Mouse (Mus musculus): ENCODE data around the gene Ttc16.

Ttc16 gene

DNA sequence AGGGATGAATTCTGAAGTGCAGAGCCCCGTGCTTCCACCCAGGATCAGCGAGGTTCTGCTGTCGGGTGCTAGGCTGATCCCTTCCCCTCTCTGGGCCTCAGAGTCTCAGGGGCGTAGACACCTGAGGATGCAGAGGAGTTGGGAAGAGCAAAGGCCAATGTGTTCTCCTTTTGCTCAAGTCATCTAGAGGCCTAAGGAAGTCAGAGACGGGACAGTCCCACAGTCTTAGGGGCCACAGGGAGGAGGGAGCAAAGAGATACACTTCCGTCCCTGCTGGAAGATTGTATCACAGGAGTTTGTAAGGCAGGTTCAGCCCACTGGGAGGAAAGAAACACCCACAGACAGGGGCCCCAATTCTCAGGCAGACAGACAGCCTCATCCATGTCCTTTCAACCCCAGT is 53.4 kb downstream of the Ttc16 start:
- no peak for ATAC-seq (ENCODE audit: insufficient number of reproducible peaks, low FRiP score, low TSS enrichment)

DNA sequence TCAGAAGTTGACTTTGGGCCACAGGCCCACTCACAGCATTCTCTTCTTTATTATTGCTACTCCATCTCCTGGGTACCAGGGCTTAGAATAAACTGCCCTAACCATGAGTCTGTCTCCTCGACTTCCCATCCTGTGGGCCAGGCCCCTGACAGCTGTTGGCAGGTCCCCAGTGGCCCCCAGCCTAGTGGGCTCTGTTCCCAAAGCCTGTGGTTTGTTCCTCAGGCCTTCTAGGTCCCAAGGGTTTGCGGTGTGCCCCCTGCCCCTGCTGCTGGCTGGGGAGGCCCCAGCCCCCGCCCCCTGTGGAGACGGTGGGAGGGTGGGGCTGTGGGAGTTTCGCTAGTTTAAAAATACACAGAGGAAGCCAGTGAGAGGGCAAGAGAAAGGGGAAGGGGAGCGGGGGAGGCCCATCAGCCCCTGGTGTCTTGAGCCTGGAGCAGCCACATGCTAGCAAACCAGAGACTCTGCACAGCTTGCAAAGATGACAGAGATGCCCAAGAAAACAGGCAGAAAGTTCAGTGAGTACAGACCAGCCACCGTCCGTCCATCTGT is 54.7 kb downstream of the Ttc16 start, which contains the start of gene Sh2d3c:
Gene Sh2d3c, plus strand, starts transcription at position 375 of the 549 bp plus-strand sequence.
- no peak for ATAC-seq (ENCODE audit: insufficient number of reproducible peaks, low FRiP score, low TSS enrichment)

DNA sequence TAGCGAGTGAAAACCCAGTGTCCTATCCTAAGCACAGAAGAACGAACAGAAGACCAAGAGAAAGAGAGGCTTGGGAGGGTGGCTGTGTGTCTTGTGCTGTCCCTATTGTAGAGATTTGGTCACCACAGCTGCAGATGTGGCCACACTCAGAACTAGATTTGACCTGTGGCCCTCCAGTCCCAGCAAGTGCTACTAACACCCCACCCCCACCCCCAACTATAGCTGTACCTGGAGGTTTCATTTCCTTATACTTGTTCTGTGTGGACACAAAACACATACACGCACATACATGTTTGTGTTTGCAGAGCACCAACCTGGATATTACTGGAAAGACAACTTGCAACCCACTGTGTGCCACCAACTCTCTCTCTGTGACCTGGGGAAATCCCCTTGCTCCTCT is 55.4 kb downstream of the Ttc16 start:
- ATAC-seq (ENCODE audit: insufficient number of reproducible peaks, low FRiP score, low TSS enrichment), result no peak

- no peak for ATAC-seq (ENCODE audit: insufficient number of reproducible peaks, low FRiP score, low TSS enrichment)
Measured at GRCm38 (mm10) chr2:32718761-32719160, 56.7 kb downstream of the Ttc16 start.

- ATAC-seq (ENCODE audit: insufficient number of reproducible peaks, low FRiP score, low TSS enrichment), result no peak
Measured at GRCm38 (mm10) chr2:32714987-32715425, 60.4 kb downstream of the Ttc16 start.

GRCm38 (mm10) chr2:32714117-32714986 is 61.1 kb downstream of the Ttc16 start:
- no peak for ATAC-seq (ENCODE audit: insufficient number of reproducible peaks, low FRiP score, low TSS enrichment)

DNA sequence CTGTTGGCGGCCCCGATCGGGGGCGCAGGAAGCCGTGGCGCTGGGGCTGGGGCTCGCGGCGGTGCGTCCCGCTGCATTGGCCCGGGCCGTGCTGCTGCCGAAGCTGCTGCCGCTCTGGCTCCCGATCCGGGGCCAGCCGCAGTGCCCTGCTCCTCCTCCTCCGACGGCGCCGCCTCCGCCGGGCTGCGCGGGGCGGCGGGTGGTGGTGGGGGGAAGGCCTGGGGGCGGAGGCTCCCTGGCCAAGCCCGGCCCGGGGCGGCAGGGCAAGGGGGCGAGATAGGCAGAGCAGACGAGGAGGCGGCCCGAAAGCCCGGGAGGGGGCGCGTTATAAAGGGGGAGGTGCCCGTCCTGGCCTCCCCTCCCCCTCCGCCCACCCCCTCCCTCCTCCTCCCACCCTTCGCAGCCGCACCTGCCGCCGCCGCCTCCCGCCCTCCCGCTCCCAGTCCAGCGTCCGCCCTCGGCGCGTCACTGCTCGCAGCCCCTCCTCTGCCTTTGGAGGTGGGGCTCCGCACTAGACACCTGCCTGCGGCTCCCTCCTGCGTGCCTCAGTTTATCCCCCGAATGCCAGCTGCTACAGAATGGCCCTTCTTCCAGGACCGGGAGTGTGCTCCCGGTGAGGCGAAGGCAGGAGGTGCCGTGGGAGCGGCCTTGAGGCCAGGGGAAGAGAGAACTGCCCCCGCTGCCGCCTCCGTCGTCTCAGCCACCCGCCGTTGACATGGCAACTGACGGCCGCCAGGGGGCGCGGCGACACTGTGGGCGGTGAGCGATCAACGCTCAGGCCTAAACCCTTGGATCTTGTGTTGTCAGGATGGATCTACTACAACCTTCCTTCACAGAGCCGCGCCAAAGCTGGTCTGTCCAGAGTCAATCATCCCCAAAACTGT is 62.3 kb downstream of the Ttc16 start, which contains the start of gene Cdk9:
Gene Cdk9, minus strand, starts transcription at position 143 of the 884 bp plus-strand sequence.
- ATAC-seq (ENCODE audit: insufficient number of reproducible peaks, low FRiP score, low TSS enrichment), result peak; percentile 72

GRCm38 (mm10) chr2:32712586-32712933 is 62.9 kb downstream of the Ttc16 start:
- peak; percentile 79 for ATAC-seq (ENCODE audit: insufficient number of reproducible peaks, low FRiP score, low TSS enrichment)

DNA sequence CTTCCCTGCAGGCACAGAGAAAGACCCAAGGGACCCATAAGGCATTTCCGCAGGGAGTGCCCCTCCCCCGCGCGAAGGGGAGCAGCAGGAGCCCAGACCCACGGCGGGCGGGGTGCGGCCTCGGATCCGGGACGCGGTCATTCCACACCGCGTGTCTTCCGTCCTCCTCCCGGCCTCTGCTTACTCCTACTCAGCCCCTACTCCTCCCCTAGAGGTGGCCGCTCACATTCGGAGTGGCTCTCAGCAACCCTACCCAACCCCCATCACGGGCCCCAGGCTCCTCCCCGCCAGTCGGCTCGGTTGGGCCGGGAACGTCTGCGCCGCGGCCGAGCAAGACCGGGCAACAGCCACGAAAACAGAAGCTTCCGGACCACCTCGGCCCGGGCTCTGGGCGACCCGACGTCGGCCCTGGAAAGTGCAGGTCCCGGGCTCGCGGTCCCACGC is 63.3 kb downstream of the Ttc16 start:
- 0 out of 2 replicates have a peak, but pooled peaks have one; percentile 11 for ATAC-seq (ENCODE audit: insufficient number of reproducible peaks, low FRiP score, low TSS enrichment)

DNA sequence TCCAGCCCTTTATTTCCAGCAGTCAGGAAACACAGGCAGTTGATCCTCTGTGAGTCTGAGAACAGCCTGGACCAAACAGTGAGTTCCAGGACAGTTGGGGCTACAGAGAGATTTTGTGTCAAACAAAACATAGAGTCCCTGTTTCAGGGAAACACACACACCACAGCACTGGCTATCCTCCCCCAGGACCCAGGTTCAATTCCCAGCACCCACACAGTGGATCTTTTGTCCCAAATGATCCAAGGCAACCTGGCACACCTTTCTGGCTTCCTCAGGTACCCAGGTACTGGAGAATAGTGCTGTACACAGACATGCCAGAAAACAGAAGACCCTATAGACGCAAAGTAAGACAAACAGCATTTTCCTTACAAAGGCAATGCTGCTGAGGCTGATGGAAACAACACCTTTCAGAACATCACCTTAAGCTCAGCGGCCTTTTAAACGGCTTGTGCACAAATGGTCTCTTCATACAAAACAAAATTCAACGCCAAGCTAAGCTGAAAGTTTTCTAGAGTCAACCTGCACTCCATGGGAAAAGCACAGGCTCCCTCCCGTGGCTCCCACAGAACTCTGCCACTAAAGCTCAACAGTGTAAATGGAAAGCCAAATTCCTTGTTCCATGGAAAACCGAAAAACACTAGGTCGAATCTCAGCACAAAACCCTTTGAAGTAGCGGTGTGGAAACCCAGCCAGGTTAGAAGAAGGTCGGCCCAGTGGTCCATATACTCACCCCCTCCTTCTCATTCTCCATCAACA is 64.0 kb downstream of the Ttc16 start:
- ATAC-seq (ENCODE audit: insufficient number of reproducible peaks, low FRiP score, low TSS enrichment), result no peak

DNA sequence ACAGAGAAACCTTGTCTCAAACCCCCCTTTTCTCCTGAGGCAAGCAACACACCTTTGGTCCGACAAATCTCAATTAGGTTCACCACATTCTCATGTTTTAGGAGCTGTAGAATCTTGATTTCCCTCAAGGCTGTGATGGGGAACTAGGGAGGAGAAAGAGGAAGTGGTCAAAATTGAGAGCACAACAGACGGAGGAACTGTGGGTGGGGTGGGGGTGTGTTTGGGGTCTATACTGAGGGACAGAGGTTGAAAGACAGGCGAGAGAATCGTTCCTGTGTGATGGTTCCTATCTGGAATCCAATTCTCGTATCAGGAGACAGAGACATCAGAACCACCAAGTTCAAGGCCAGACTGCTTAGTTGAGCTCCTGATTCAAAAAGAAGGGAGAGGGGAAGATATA is 65.0 kb downstream of the Ttc16 start:
- ATAC-seq (ENCODE audit: insufficient number of reproducible peaks, low FRiP score, low TSS enrichment), result no peak

GRCm38 (mm10) chr2:32709521-32710137 is 65.8 kb downstream of the Ttc16 start:
- no peak for ATAC-seq (ENCODE audit: insufficient number of reproducible peaks, low FRiP score, low TSS enrichment)

DNA sequence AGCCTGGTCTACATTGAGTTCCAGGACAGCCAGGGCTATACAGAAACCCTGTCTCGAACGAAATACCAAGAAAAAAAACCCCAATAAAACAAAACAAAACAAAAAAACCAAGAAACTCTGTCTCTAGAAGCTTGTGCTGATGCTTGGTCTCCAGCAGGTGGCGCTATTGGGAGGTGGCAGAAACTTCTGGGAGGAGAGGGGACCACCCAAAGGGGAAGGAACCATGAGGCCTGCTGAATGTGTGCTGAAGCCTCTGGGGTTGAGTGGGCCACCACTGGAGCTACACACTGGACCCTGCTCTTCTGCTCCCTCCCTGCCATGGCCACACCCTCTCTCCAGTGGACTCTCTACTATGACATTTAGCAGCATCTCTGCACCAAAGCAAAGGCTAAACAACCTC is 66.8 kb downstream of the Ttc16 start:
- no peak for ATAC-seq (ENCODE audit: insufficient number of reproducible peaks, low FRiP score, low TSS enrichment)

Measured in cerebellum, adult (tissue).